Mouse (Mus musculus) duodenum, adult 2 months (tissue): Measurements from ENCODE around the gene Brd1. TPM values are rescaled to one million over a fixed set of nuclear protein-coding genes. Genes with fewer than 3 reads are reported as not detected.

ENCODE experiments used
- polyA plus RNA-seq: library from polyadenylated mRNA; depleted of rRNA; stranded (reverse); fragments of >200 nt; gene quantifications from 2 replicates; pipeline ENCODE4 v1.2.3, GENCODE M21; 2012; ENCODE audit warnings: low replicate concordance; rRNA removed

Gene Brd1
- 7.2 and 8.0 TPM in 2 replicates for polyA plus RNA-seq

GRCm38 (mm10) chr15:88733834-88734571, at the start of gene Brd1:
Gene Brd1, minus strand, starts transcription at chr15:88734233.

GRCm38 (mm10) chr15:88751564-88752402, 17.8 kb upstream of the Brd1 start, which contains the start of gene Zbed4:
Gene Zbed4, plus strand, starts transcription at chr15:88751660.

Other genes starting within 250 kb of the Brd1 start
- gene Zdhhc25, start 133.9 kb downstream of the Brd1 start, polyA plus RNA-seq, result not detected in 2 replicates
- 2.3 and 2.7 TPM in 2 replicates for gene Zbed4, start 17.4 kb upstream of the Brd1 start, polyA plus RNA-seq
- 13.9 and 16.8 TPM in 2 replicates for gene Alg12, start 85.1 kb upstream of the Brd1 start, polyA plus RNA-seq
- gene Creld2, start 85.4 kb upstream of the Brd1 start, polyA plus RNA-seq, result 32.7 and 39.9 TPM in 2 replicates
- 63.5 and 89.3 TPM in 2 replicates for gene Pim3, start 128.0 kb upstream of the Brd1 start, polyA plus RNA-seq
- not detected in 2 replicates for gene Ttll8, start 220.2 kb upstream of the Brd1 start, polyA plus RNA-seq
- 0.04 TPM in 1 of 2 replicates, not detected in the other for gene Mlc1, start 244.8 kb upstream of the Brd1 start, polyA plus RNA-seq
- not detected in 2 replicates for gene Mov10l1, start 248.7 kb upstream of the Brd1 start, polyA plus RNA-seq